Mouse (Mus musculus): Measurements from ENCODE around the gene Dgcr6. TPM values are rescaled to one million over a fixed set of nuclear protein-coding genes. Genes with fewer than 3 reads are reported as not detected.
A peak's percentile ranks its signal among the peaks of the same experiment; 100 is the strongest.
"Not testable (repeated sequence)": the region's sequence is repeated elsewhere in the genome, so short reads cannot be mapped to it uniquely, and the experiment has no call there.

Gene Dgcr6
- total RNA-seq (2014; rRNA removed) (59.5 and 74.4 TPM in 2 replicates), polyA plus RNA-seq (2015; fragmentation: Nextera tagmentation; extraction: Ambion mirVana) (169 and 173 TPM in 2 replicates)

GRCm38 (mm10) chr16:18052731-18053202, at the start of gene Dgcr6:
TSS of gene Dgcr6 (plus strand) at chr16:18052860.
- Histone ChIP-seq H3K4me2 (ENCODE audit: low read depth, low read length) (peak within 1 kb of the TSS; percentile 26), H3K4me1 (ENCODE audit: insufficient read depth, low read length) (no peaks in the 10 kb centered on the region), H3K4me3 (ENCODE audit: low read length) (no peak within 1 kb of the TSS), H3K27ac (peak within 1 kb of the TSS; percentile 65; the same call in 1 of the 2 replicates), H3K36me3 (ENCODE audit: insufficient read depth, low read length) (no peaks in the 10 kb centered on the region), H3K9ac (replicated peaks; ENCODE audit: low read length) (no peak within 1 kb of the TSS), H3K9me3 (ENCODE audit: low read length) (no peaks in the 10 kb centered on the region), H3K27me3 (ENCODE audit: insufficient read depth, low read length) (no peaks in the 10 kb centered on the region)
- WGBS, result 10% methylated on average over 11 of the region's 11 CpGs
- peak; percentile 93 for DNase-seq (ENCODE audit: low spot score)
- peak; percentile 96 for TF ChIP-seq CTCF (IDR thresholded peaks at IDR 0.05; ENCODE audit: low read depth)
- peak; percentile 90 for ATAC-seq

GRCm38 (mm10) chr16:18004589-18004988, 48.1 kb upstream of the Dgcr6 start:
- Histone ChIP-seq H3K4me2 (ENCODE audit: low read depth, low read length) (no peak overlapping the region), H3K4me1 (ENCODE audit: insufficient read depth, low read length) (no peaks in the 10 kb centered on the region), H3K9ac (replicated peaks; ENCODE audit: low read length) (no peak overlapping the region), H3K9me3 (ENCODE audit: low read length) (no peaks in the 10 kb centered on the region), H3K27me3 (ENCODE audit: insufficient read depth, low read length) (no peaks in the 10 kb centered on the region), H3K27ac (no peak overlapping the region), H3K36me3 (ENCODE audit: insufficient read depth, low read length) (no peaks in the 10 kb centered on the region), H3K4me3 (ENCODE audit: low read length) (no peak overlapping the region)
- DNase-seq (ENCODE audit: low spot score) (no peak), ATAC-seq (no peak)
- TF ChIP-seq CTCF (IDR thresholded peaks at IDR 0.05; ENCODE audit: low read depth), result no peak
- WGBS, result 67% methylated on average over 5 of the region's 5 CpGs

DNA sequence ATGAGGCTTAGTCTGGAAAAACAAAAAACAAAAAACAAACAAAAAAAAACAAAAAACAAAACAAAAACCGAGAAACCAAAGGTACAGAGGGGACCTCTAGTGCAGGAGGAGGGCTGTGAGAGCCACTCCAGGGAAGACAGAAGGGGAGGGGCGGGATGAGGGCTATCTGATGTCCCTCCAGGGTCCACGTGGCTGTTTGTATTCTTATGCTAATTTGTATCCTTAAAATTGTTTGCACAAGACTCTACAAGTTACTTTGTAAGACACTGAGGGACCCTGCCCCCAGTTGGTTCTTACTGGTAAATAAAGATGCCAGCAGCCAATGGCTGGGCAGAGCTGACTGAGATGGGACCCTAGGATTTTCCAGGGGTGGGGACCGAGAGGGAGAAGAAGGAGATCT, 45.6 kb upstream of the Dgcr6 start:
- ATAC-seq (no peak), DNase-seq (ENCODE audit: low spot score) (no peak)
- no peak overlapping the region for H3K4me2 ChIP-seq (ENCODE audit: low read depth, low read length)
- no peak overlapping the region for H3K4me3 ChIP-seq (ENCODE audit: low read length)
- no peaks in the 10 kb centered on the region for H3K4me1 ChIP-seq (ENCODE audit: insufficient read depth, low read length)
- H3K27ac ChIP-seq, result no peak overlapping the region
- no peaks in the 10 kb centered on the region for H3K27me3 ChIP-seq (ENCODE audit: insufficient read depth, low read length)
- no peak for TF ChIP-seq CTCF (IDR thresholded peaks at IDR 0.05; ENCODE audit: low read depth)
- no peaks in the 10 kb centered on the region for H3K9me3 ChIP-seq (ENCODE audit: low read length)
- H3K36me3 ChIP-seq (ENCODE audit: insufficient read depth, low read length), result no peaks in the 10 kb centered on the region
- H3K9ac ChIP-seq (replicated peaks; ENCODE audit: low read length), result no peak overlapping the region
- 33% methylated on average over 4 of the region's 4 CpGs for WGBS

DNA sequence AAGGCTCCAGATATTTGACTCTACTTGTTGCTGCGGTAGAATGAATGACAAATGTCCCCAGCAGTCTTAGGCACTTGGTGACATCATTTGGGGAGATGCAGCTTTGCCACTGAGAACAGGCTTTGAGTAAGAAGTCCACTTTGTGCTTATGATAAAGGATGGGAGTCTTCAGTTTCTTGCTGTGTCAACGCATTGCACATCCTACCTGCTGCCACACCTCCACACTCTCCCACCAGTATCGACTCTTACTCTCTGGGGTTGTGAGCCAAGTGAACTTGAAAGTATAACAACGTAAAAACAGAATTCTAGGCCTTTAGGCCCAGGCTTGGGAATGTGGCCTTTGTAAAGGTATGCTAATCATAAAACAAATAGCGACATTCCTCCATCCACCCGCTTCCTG, 41.6 kb upstream of the Dgcr6 start:
- 78% methylated on average over 6 of the region's 6 CpGs for WGBS
- TF ChIP-seq CTCF (IDR thresholded peaks at IDR 0.05; ENCODE audit: low read depth), result no peak

GRCm38 (mm10) chr16:18016482-18016881, 36.2 kb upstream of the Dgcr6 start:
- H3K9me3 ChIP-seq (ENCODE audit: low read length); H3K4me3 ChIP-seq (ENCODE audit: low read length): not testable (repeated sequence)
- WGBS, result 63% methylated on average over 3 of the region's 4 CpGs

More for the DNA sequence above, 41.6 kb upstream of the Dgcr6 start:
- H3K36me3 ChIP-seq (ENCODE audit: insufficient read depth, low read length), result no peaks in the 10 kb centered on the region
- H3K4me3 ChIP-seq (ENCODE audit: low read length), result no peak overlapping the region
- no peak for ATAC-seq
- H3K27ac ChIP-seq, result no peak overlapping the region
- no peak for DNase-seq (ENCODE audit: low spot score)
- no peak overlapping the region for H3K4me2 ChIP-seq (ENCODE audit: low read depth, low read length)
- H3K9me3 ChIP-seq (ENCODE audit: low read length), result no peaks in the 10 kb centered on the region
- no peak overlapping the region for H3K9ac ChIP-seq (replicated peaks; ENCODE audit: low read length)
- no peaks in the 10 kb centered on the region for H3K4me1 ChIP-seq (ENCODE audit: insufficient read depth, low read length)
- no peaks in the 10 kb centered on the region for H3K27me3 ChIP-seq (ENCODE audit: insufficient read depth, low read length)

DNA sequence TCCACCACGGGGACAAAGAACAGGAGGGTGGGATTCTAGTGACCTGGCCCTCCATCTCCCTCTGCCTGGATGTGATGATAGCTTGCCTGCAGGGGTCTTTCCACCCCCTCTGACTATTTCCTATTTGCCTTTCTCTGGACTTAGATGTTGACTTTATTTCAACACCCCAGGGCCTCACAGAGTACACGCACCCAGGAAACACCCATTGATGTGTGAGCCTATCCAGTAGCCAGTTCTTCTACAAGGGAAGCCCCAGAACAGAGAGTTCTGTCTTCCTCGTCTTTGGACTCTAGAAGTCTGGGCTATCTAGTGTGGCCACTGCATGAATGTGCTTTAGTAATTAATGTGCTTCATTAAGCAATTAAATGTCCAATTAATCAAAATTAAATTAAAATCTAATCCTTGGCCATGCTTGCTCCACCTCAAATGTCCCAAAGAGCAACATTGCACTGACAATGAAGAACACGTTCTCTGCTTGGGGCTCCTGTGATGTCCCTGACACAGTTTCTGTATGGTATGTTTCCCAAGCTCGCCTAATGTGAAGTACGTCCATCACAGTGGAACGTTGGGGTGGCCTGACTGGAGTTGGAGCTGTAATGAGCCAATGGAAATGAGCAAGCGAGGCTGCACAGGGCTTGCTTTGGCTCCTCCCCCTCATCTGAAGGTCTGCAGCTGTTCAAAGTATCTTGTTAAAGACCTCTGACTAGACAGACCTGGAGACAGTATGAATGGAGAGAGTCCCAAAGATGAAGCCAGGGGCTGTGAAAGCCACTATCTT, 29.7 kb upstream of the Dgcr6 start:
- Histone ChIP-seq H3K4me3 (ENCODE audit: low read length) (no peak overlapping the region), H3K36me3 (ENCODE audit: insufficient read depth, low read length) (no peaks in the 10 kb centered on the region), H3K9ac (replicated peaks; ENCODE audit: low read length) (no peak overlapping the region), H3K27ac (no peak overlapping the region), H3K4me2 (ENCODE audit: low read depth, low read length) (no peak overlapping the region), H3K4me1 (ENCODE audit: insufficient read depth, low read length) (no peaks in the 10 kb centered on the region), H3K27me3 (ENCODE audit: insufficient read depth, low read length) (no peaks in the 10 kb centered on the region), H3K9me3 (ENCODE audit: low read length) (no peaks in the 10 kb centered on the region)
- DNase-seq (ENCODE audit: low spot score) (no peak), ATAC-seq (no peak)
- no peak for TF ChIP-seq CTCF (IDR thresholded peaks at IDR 0.05; ENCODE audit: low read depth)
- 74% methylated on average over 8 of the region's 8 CpGs for WGBS

More at GRCm38 (mm10) chr16:18016482-18016881, 36.2 kb upstream of the Dgcr6 start:
- H3K4me1 ChIP-seq (ENCODE audit: insufficient read depth, low read length); DNase-seq (ENCODE audit: low spot score); H3K4me2 ChIP-seq (ENCODE audit: low read depth, low read length); H3K9ac ChIP-seq (replicated peaks; ENCODE audit: low read length); H3K36me3 ChIP-seq (ENCODE audit: insufficient read depth, low read length); H3K27me3 ChIP-seq (ENCODE audit: insufficient read depth, low read length); ATAC-seq; H3K27ac ChIP-seq: not testable (repeated sequence)

DNA sequence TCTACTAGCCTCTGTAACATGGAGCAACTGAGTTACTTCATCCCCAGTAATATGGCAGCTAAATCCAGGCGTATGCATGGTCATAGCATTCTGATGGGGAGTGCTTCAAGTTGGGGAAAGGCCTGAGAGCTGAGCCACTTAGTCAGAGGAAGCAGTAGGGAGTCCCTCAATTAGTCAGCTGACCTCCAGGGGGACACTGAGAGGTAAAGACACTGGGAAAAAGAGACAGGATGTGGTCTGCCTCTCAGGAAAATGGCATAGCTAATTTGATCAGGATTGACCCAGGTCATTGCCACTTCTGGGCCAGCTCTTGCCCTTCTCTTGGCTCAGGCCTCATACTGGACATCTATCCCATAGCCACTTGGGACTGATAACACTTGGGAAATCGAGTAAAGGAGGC, 25.3 kb upstream of the Dgcr6 start:
- no peak for TF ChIP-seq CTCF (IDR thresholded peaks at IDR 0.05; ENCODE audit: low read depth)
- H3K4me3 ChIP-seq (ENCODE audit: low read length), result no peak overlapping the region
- H3K27me3 ChIP-seq (ENCODE audit: insufficient read depth, low read length), result no peaks in the 10 kb centered on the region
- H3K9ac ChIP-seq (replicated peaks; ENCODE audit: low read length), result no peak overlapping the region
- no peak overlapping the region for H3K27ac ChIP-seq
- H3K4me1 ChIP-seq (ENCODE audit: insufficient read depth, low read length), result no peaks in the 10 kb centered on the region
- DNase-seq (ENCODE audit: low spot score), result no peak
- H3K9me3 ChIP-seq (ENCODE audit: low read length), result no peaks in the 10 kb centered on the region
- H3K36me3 ChIP-seq (ENCODE audit: insufficient read depth, low read length), result no peaks in the 10 kb centered on the region
- H3K4me2 ChIP-seq (ENCODE audit: low read depth, low read length), result no peak overlapping the region
- no peak for ATAC-seq
- 63% methylated on average over 2 of the region's 2 CpGs for WGBS

All from hindbrain, postnatal 0 days (tissue).